Mouse (Mus musculus) urinary bladder, adult 2 months (tissue): ENCODE data around the gene Pdxp. TPM values are rescaled to one million over a fixed set of nuclear protein-coding genes. Genes with fewer than 3 reads are reported as not detected.
A peak's percentile ranks its signal among the peaks of the same experiment; 100 is the strongest.

Experiments
- DNase-seq: peaks from one replicate; pipeline ENCODE4 v3.0.0; 2022; ENCODE audit warnings: low spot score
- polyA plus RNA-seq: library from polyadenylated mRNA; depleted of rRNA; stranded (reverse); fragments of >200 nt; gene quantifications from 2 replicates; pipeline ENCODE4 v1.2.3, GENCODE M21; 2012

Pdxp gene
- polyA plus RNA-seq, 1 experiment: 3.8 TPM

DNA sequence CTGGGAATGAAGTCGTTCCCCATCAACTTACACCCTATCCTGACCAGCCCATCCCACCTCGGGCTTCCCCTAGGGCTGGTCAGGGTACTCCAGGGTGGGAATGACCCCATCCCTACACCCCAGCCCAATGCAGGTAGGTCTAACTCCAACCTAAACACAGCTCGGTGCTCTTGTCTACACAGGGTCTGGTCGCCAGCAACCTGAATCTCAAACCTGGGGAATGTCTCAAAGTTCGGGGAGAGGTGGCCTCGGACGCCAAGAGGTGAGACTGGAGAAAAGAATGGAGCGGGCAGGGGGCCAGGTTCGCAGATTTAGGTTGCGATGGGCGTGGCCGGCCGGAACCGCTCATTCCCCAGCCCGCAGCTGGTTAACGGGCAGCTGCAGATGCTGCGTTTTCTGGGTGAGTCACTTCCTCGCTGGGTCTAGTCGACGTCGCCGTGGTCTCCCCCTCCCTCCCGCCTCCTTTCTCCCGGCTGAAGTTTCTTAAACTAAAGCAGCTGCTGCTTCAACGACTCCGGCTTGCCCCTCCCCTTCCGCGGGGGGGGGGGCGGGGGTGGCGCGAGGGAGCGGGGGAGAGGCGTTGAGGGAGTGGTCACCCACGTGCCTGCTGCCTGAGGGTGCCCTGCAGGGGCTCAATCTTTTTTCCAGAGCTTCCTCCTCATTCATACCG is 14.2 kb downstream of the Pdxp start:
- DNase-seq: no peak

DNA sequence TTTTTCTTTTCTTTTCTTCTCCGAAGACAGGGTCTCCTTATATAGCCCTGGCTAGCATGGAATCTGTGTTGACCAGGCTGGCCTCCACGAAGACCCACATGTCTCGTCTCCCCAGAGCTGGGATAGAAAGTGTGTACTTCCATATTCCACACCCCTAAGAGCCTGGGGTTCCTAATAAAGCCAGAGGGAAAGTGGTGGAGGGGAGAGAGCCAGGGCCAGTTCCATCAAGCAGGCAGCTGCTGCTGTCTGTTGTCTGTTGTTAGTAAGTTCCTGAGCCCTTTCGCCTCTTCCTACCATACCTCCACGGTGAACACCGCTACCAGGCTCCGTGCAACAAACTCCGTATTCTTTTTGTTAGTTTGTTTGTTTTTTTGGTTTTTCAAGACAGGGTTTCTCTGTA is 14.8 kb downstream of the Pdxp start:
- DNase-seq: no peak

DNA sequence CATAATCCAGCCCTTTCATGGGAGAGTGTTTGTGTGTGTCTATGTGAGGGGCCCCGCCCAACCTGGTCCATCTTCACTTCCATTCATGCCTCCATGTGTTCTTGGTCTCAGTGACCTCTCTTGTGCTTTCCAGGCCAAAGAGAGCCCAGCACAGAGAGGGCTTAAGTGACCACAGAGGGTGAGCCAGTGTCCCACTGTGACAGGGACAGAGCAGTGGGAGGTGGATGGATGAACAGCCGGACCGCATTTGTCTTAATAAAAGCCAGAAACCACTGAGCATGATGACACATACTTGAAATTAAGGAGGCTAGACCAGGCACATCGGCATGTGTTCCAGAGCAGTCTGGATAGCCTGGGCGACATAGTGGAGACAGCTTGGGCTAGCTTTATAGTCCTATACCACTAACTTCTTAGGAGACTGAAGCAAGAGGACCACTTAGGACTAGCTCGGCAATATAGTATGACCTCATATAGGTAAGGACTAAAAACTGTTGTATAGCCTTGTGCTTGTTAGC is 16.5 kb downstream of the Pdxp start:
- DNase-seq: no peak

DNA sequence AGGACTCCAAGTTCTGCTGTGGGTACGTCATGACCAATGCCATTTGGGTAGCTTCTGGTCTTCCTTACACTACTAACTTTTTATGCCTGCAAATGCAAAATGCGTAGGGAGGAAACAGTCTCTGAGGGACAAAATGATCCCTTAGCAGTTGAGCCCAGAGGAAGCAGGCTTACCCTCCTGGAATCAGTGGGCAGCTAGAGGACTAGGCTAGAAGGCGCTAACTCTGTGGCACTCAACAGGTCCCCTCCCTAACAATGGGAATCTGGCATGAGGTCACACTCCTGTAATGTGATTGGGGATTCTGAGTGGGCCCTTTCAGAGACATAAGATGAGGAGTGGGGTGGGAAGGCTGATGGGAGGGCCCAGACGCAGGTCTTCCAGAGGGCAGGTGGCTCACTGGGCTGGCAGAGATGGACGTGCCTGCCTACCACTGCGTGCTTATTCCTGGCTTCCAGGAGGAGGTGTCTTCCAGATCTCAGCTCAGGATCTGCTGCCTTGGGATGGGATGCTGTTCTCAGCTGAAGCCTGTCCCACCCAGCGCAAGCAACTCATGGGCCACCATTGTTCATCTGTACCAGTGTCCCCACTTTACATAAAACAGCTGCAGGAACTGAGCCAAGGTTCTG is 17.2 kb downstream of the Pdxp start:
- DNase-seq: no peak

DNA sequence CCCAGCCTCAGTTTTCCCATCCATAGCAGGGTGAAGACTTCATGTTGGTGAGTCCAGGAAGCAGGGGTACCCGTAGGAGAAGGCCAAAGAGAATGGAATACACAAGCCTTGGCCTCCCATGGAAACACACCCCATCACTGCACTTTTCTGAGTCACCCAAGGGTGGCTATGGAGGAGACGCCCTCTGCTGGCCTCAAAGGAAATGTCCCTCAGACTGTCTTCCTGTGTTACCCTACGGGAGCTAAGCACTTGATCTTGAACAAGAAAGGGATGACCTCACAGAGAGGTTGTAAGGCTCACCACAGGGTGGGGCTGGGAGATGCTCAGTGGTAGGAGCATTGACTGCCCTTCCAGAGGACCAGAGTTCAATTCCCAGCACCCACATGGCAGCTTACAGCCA is 17.9 kb downstream of the Pdxp start:
- DNase-seq: no peak

DNA sequence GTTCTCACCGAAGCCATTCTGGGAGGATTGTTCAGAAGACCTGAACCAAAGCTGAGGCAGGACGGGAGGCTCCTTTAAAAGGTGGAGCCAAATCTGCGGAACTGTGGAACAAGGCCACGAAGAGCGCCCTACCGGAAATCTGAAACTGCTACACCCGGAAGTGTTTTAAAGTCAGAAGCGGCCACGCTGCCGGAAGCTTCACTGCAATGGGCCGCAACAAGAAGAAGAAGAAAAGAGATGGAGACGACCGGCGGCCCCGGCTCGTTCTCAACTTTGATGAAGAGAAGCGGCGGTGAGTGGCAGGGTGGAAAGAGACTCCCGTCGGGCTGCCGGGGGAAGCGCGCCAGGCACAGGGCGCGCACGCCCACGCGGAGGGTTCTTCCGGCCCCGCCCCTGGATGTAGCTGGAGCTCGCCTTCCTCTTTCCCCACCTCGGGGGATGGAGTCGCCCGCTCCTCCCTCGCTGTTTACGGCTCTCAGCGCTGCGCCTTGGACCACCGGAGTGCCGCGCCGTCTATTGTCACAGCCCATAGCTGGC is 21.1 kb downstream of the Pdxp start, which contains the start of gene Nol12:
Gene Nol12 (plus strand): TSS at position 150 of the 537 bp plus-strand sequence.
- peak; percentile 54 for DNase-seq

DNA sequence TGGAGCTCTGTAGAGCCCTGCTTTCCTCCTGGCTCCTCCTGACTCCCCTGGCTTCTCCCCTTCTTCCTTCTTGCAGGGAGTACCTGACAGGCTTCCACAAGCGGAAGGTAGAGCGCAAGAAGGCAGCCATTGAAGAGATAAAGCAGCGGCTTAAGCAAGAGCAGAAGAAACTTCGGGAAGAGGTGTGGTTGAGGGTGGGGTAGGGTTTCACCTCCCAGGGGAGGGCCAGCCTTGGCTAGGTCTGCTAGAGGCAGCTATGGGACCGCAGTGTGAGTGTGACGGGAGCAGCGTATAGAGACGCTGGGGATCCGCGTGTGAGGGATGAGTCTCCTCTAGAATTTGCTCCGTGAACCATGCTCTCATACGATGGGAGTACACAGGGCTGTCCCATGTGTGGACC is 22.7 kb downstream of the Pdxp start:
- no peak for DNase-seq

DNA sequence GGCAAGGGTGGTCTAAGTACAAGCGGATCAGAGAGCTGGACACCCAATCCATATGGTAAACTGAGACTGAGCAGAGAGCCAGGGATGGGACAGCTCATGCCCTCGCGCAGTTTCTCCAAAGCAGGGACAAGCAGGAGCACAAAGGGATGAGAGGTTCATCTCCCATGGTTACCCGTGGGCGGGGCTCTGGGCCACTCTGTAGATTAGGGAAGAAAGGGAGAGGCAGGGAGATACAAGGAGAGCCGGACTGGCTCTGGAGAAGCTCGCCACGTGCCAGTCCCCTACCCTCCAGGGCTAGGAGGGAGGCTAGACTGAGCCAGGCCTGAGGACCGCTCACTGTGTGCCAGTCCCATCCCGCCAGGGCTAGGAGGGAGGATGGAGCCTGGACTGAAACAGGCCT is 23.6 kb downstream of the Pdxp start:
- DNase-seq: no peak

DNA sequence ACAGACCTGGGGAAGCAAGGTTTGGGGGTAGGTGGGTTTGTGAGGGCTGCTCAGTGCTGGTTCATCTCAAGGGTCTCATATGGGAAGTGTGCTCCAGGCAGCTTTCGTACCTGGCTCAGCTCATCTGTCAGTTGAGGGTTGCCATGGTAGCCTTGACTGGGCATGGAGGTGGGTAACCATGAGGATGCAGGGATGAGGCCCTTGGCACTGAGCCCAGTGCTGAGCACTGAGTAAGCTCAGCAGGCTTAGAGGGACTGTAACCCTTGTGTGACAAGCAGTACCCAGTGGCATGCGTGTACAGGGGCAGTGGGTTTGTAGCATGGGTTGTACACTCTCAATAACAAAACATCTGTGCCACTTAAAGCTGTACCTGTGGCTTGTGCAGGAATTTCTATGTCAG is 24.2 kb downstream of the Pdxp start:
- no peak for DNase-seq

DNA sequence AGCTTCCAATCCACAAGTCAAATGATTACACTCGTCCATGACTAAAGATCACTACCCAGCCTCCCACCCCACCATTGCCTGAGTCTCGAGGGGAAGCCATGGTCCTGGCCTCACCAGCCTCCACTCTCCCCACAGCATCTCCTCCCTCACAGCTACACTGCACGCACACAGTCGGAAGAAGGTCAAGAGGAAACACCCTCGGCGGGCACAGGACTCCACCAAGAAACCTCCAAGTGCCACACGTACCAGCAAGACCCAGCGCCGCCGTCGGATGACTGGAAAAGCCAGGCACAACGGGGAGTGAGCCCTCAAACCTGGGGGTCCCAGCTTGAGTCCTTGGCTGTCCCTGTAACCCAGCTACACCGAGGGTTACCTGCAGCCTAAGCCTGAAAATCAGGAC is 26.6 kb downstream of the Pdxp start:
- no peak for DNase-seq

DNA sequence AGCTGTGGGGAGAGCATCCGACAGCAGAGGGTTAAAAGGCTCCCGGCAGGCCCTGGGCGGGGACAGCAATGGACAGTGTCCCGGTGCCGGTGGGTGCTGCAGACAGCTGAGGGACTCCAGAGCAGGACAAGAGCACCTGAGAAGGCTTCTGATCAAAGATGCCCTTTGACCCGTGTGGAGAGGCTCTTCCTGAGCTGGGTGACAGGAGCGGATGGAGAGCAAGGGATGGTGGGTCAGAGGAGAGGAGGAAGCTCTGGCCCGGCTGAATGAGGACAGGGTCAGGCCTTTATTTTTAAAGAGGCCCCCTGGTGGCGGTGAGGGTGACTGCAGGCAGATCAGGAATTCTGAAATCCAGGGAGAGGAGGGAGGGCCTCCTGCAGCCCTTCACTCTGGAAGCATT is 28.9 kb downstream of the Pdxp start:
- peak; percentile 60 for DNase-seq

DNA sequence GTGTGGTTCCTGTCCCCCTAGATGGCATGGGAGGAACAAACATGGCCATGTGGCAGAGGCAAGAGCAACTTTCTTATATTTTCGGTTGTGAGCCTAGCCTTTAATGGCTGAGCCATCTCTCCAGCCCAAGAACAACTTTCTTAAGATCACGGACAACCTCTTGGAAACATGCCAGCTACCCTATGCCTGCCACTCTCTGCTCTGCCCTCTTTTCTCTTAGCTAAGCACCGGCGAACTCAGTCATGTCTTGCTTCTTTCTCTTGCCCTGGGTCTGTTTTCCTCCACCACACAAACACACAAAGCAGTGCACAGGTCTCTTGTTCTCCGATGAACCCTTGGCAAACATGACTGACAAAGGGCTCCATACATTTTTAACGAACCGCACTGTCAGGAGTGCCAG is 32.5 kb downstream of the Pdxp start:
- DNase-seq: no peak

DNA sequence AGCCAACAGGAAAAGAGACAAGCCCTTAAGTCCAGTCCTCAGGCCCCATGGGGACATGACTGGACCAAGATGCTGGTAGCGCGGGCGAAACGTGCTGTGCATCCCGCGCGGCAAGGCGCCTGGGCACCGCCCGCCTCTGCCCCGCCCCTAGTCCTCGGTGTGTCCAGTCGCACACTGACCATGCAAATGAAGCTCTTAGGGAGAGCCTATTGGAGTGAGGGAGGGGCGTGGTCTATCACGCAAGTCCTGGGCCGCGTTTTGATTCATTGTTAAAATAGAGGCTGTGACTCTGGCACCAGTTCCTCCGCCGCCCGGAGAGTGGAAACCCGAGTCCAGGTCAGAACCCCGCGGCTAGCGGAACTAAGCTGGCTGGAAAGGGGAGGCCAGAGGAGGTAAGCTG is 33.9 kb downstream of the Pdxp start, which contains the start of gene Triobp:
Gene Triobp (plus strand): TSS at position 68 of the 400 bp plus-strand sequence.
- no peak for DNase-seq

DNA sequence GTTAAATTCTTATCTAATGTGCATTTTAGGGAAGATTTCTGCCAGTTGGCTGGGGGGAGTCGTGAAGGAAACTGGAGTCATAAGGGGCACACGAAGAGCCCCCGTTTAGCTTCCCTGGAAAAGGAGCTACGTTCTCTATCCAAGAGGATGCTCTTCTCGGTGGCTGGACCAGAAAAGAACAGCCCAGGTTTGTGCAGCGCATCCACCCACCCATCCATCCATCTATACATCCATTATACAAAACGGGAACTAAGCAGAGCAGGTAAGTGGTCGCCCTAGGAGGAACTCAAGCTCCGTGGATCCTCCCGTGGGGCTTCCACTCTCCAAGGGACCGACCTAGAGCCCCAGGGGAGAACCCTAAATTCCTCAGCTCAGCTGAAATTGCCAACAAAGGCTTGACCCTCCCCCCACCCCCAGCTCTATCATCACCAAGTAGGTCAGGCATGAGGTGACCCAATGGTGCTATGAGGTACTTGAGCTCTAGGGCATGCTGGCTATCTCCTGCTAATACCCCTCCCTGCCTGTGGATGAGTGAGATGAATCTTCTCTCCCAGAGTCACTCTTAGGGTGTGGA is 34.5 kb downstream of the Pdxp start:
- DNase-seq: no peak

DNA sequence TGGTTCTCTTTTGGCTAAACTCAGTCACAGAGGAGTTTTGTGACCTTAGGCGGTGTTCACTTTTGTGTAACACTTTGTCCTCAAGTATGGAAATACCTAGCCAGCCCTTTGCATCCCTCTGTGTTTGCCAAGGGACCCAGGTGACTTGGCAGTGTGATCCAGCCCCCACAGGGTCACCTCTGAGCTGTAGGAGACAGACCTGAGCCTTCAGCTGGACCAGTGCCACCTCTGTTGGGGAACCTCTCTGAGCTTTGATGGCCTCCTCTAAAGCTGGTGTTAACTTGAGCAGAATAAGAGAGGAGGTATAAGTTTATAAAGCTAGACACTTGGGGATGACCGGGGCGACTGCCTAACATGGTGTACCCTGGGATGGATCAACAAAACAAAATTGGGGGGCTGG is 35.2 kb downstream of the Pdxp start:
- DNase-seq: no peak

DNA sequence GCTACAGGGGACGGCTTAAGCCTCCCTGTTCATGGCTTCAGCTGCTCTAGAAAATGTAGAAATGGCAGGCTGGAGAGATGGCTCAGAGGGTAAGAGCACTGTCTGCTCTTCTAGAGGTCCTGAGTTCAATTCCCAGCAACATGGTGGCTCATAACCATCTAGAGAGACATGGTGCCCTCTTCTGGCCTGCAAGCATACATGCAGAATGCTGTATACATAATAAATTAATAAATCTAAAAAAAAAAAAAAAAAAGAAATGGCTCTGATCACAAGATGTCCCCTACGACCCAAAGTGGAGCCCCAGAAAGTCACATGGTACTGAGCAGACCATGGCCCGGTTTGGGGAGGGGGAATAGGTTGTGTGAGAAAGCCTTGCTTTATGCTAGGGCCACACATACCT is 41.9 kb downstream of the Pdxp start:
- no peak for DNase-seq

DNA sequence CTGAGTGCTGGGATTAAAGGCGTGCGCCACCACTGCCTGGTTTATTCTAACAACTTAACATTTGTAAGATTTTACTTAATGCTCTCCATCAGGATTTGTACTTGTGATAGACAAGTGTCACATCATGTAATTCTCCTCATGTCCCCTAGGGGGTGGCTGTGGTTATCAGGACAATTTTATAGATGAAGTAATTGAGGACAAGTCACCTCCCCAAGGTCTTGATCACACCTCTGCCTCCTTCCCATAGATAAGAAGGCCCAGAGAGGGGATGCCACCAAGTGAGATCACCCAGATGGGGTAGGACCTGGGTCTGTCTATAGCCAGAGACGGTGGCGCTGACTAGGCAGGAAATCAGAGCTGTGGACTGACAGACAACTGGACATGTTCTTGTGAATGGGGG is 42.6 kb downstream of the Pdxp start:
- no peak for DNase-seq

DNA sequence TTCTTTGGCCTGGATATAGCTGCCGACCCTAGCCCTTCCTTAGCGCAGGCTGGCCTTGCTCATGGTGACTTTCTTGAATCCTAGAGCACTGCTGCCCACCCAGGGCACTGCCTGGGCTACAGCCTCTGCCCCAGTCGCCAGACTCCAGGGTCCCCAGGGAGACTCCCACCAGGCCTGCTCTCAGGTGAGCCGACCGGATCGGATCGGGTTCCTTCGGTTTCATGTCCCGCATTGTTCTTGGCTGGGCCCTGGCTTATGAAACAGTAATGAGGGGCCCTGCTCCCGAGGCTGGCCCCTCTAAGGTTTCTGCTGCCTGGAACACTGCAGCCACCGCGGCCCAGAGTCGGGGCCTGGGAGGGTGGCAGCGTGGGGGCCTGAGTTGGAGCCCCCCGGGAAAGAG is 43.3 kb downstream of the Pdxp start:
- DNase-seq: no peak

DNA sequence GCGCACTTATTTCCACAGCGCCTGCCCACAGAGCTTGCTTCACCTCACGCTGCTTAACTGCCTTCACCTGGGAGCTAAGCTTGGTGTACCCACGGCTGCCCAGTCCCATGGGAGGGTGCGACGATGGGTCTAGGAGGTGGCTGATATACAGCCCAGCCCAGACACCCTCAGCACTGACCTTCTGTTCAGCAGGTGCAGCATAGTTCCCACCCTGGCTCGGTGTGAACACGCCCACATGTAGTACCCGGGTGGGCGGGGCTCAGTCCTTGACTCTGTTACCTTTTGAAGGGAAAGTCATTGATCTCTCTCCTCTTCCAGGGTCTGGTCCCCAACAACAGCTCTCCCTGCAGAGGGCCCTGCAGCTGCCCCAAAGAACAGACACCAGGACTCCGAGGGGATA is 45.8 kb downstream of the Pdxp start:
- DNase-seq: no peak

DNA sequence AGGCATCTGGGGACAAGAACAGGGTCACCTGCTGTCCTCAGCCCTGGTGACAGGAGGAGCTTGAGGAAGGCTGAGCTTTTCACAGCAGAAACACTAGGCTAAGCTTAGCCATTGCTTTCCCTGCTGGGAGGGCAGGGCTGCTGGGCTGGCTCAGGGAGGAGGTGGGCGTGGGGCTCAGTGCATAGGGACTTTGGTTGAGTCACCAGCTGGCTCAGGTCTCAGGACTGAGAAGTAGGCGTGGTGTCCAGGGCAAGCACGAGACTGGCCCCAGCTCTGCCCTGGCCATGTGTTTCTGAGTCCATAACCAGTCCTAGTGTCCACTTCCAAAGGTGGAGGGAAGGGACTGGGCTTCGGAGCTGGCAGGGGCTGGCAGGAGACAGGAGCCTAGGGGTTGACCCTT is 46.4 kb downstream of the Pdxp start:
- DNase-seq: no peak

DNA sequence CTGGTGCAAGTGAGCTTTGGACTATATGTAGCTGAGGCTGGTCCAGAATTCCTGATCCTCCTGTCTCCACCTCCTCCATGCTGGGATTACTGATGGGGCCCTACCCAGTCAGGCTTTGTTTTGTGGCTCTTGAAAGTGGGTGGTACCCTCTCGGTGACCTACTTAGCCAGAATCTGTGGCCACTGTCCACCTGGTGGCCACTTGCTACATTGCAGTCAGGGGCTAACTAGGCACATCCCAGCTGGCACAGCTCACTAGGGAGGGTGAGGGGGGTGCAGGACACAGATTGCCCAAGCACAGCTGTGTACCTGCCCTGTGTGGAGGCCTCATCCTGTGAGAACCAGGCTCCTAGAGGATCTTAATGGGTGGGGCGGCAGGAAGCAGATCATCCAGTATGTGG is 49.2 kb downstream of the Pdxp start:
- no peak for DNase-seq
